Mouse (Mus musculus) granulocyte monocyte progenitor cell, adult 5-6 weeks (primary cell): ENCODE results near the gene Hmox2. TPM values are rescaled to one million over a fixed set of nuclear protein-coding genes. Genes with fewer than 3 reads are reported as not detected.
"Not testable (repeated sequence)": the region's sequence is repeated elsewhere in the genome, so short reads cannot be mapped to it uniquely, and the experiment has no call there.

Experiments
- ATAC-seq: replicated peaks from 2 replicates; pipeline ENCODE4 v1.8.0; 2016; ENCODE audit warnings: mild to moderate bottlenecking, moderate TSS enrichment, inconsistent platforms; ENCODE audit not compliant: poor library complexity, severe bottlenecking
- total RNA-seq, 2 experiments: library from RNA; stranded (forward) in 1 of 2; stranded (reverse) in 1 of 2; fragments of 200-712, 200-1000 nt in 1 of 2; fragments of >200 nt in 1 of 2; fragmentation: Nextera tagmentation in 1 of 2; gene quantifications; 2 replicates each; pipeline ENCODE4 v1.2.3; 2014 to 2017

Hmox2 gene
- total RNA-seq (2014; fragmentation: Nextera tagmentation) (70.2 and 73.0 TPM in 2 replicates), total RNA-seq (2017) (77.2 and 95.9 TPM in 2 replicates)

- peak; percentile 78 for ATAC-seq
Observed at GRCm38 (mm10) chr16:4725780-4726527, at the start of gene Hmox2. Gene Hmox2 (plus strand): TSS chr16:4726361.

DNA sequence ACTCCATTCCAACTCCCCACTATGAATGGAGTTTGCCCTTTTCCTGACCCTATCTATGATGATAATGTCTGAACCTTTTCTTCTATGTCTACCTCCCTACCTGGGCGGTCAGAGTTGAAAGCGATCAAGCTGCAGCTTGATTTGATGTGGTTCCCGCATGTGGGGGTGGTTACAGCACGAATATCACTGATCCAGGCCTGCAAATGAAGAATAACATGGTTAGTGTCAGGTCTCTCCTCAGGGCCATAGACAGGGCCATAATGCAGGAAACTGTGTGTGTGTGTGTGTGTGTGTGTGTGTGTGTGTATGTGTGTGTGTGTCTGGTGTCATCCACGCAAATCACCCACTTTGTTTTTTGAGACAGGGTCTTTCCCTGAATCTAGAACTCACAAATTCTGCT lies 49.3 kb upstream of the Hmox2 start:
- ATAC-seq: no peak

DNA sequence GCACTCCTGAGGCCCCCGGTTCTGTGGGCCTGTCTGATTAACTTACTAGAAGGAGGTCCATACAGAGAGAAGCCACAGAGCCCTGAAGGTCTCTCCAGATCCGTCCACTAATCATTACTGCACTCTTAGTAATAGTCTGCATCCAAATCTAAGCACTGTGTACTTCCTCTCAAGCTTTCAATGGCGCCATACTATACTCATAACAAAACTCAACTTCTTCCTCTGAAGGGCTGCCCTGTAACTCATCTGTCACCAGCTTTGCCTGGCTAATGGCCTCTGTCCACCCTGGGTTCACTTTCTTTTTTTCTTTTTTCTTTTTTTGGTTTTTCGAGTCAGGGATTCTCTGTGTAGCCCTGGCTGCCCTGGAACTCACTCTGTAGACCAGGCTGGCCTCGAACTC lies 48.1 kb upstream of the Hmox2 start:
- ATAC-seq: peak; percentile 10; the same call in 1 of the 2 replicates

- peak; percentile 74 for ATAC-seq
Observed at GRCm38 (mm10) chr16:4679121-4680018, 46.8 kb upstream of the Hmox2 start, which contains the start of gene Coro7. Gene Coro7 (minus strand): TSS chr16:4679777.

- not testable (repeated sequence) for ATAC-seq
Observed at GRCm38 (mm10) chr16:4680922-4681455, 45.2 kb upstream of the Hmox2 start.

- ATAC-seq: no peak
Observed at GRCm38 (mm10) chr16:4682628-4683179, 43.5 kb upstream of the Hmox2 start.

DNA sequence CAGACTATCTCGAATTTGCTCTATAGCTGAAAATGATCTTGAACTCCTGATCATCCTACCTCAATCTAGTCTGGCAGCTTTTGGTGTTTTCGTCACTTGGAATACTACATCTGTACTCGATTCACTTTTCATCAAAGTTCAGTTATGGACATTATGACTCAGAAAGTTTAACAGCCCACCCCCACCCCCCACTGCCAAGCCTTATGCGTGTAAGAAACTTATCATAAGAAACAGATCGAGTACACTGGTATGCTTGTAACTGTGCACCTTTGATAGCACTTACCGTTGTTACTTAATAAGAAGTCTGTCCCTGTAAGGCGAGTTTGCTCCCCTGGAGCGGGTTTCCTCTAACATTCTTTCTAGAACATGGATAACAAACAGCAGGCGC lies 43.0 kb upstream of the Hmox2 start:
- ATAC-seq: no peak

GRCm38 (mm10) chr16:4683581-4684456 lies 42.3 kb upstream of the Hmox2 start:
- ATAC-seq: peak; percentile 70

- ATAC-seq: peak; percentile 10; the same call in 1 of the 2 replicates
Observed at GRCm38 (mm10) chr16:4684457-4684791, 41.7 kb upstream of the Hmox2 start.

DNA sequence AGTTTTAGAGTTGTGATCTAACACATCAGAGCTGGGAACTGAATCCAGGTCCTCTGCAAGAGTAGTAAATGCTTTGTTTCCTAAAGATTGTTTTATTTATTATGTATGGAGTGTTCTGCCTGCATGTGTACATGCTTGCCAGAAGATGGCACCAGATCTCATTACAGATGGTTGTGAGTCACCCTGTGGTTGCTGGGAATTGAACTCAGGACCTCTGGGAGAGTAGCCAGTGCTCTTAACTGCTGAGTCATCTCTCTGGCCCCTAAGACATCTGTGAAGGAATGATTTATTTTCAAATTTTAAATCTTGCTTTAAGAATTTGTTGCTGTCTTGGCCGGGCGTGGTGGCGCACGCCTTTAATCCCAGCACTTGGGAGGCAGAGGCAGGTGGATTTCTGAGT lies 36.8 kb upstream of the Hmox2 start:
- ATAC-seq: not testable (repeated sequence)

GRCm38 (mm10) chr16:4701211-4701610 lies 24.9 kb upstream of the Hmox2 start:
- ATAC-seq: no peak

DNA sequence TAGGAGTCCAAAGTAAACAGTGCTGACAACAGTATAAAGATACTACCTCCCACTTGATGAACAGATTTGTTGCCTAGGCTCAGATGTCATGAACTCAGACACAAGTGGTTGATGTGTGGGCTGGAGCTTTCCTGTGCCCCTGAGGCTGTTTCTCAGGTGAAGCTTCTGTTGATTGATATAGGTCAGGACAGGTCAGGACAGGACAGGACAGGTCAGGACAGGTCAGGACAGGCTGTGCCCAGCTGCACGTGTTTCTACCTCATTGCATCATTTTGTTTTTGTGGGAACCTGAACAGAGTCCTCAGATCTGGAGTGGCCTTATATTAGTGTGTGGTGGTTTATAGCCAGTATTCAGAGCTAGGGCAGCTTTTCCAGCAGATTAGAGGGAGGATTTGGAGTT lies 23.5 kb upstream of the Hmox2 start:
- no peak for ATAC-seq

DNA sequence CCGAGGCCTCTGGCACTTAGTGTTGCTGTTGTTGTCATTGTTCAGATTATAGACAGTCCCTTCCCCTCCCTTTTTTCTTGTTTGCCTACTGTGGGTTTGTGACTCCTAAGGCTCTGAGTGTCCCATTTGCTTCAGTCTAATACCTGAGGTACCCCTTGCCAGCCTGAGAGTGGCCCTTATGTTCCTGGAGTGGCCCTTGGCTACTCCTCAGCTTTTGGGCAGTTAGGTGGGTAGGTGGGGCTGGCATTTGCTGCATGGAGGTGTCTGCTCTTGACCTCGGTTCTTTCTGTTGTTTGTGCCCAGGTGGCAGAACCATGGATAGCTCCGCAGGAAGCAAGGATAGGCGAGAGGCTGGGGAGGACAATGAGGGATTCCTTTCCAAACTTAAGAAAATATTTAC lies 20.6 kb upstream of the Hmox2 start:
- ATAC-seq: no peak

DNA sequence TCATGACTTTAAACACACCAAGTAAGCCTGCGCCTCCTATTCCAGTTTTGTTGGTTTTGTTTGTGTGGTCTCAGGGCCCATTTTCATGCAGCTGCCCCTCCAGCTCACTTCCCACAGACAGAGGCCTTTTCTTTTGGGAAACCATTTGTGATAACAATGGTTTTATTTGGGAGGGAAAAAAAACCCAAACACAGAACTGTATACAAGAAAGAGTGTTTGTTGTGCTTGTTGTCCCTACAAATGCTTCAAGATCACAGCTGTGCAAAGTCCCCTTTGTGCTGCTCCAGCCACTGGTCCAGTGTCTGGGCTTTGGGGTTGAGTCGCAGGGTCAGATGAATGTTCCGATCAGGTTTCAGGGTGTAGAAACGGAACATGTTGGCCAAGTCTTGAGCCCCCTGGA lies 15.0 kb upstream of the Hmox2 start:
- ATAC-seq: no peak

DNA sequence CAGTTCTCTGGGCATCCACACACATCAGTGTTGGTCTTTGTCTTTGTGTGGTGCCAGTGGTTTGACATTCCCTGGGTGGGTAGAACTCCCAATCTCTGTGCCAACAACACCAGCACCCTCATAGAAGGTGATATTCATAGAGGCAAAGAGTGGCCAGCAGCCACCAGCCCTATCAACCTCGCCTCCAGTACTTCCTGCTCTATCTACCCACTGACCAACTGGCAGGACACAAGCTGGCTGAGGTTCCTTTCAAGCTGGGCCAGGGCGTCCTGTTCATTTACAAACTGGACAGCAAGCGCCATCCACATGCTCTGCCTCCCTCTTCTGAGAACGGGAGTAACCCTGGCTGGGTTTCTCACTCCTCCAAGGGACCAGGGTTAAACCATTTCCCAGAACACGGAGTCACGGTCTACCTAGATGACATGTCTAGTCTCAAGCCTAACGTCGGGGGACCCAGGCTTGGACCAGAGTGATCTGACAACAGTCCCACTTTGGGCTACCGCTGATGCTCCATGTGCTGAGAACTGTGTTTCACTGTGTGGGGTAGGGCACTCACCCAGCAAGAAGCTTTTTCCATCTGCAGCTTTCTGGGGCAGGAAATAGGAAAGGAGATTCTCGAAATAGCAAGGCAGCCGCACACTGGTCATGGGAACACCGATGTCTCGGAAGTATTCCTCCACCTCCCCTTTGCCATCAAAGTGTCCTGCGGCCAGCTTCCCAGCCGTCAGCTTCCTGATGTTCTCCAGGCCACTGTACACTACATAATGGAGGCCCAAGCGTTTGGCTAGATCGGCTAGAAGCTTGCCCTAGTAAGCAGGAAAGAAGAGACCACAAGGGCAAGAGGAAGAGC lies 12.1 kb upstream of the Hmox2 start:
- no peak for ATAC-seq

GRCm38 (mm10) chr16:4717866-4718265 lies 8.3 kb upstream of the Hmox2 start:
- no peak for ATAC-seq

- peak; percentile 75 for ATAC-seq
Observed at GRCm38 (mm10) chr16:4718753-4719518, 7.2 kb upstream of the Hmox2 start, which contains the start of gene Nmral1. Gene Nmral1 (minus strand): TSS chr16:4719356.
